Mouse (Mus musculus) right cerebral cortex, postnatal 14 days (tissue): ENCODE results near the gene Fndc8.

Experiments used
- DNase-seq: peaks from one replicate; pipeline ENCODE4 v3.0.0; 2022

Fndc8 gene

GRCm38 (mm10) chr11:82891936-82892335 is at the start of gene Fndc8:
TSS of gene Fndc8 (plus strand) at chr11:82892124.
- DNase-seq = no peak

DNA sequence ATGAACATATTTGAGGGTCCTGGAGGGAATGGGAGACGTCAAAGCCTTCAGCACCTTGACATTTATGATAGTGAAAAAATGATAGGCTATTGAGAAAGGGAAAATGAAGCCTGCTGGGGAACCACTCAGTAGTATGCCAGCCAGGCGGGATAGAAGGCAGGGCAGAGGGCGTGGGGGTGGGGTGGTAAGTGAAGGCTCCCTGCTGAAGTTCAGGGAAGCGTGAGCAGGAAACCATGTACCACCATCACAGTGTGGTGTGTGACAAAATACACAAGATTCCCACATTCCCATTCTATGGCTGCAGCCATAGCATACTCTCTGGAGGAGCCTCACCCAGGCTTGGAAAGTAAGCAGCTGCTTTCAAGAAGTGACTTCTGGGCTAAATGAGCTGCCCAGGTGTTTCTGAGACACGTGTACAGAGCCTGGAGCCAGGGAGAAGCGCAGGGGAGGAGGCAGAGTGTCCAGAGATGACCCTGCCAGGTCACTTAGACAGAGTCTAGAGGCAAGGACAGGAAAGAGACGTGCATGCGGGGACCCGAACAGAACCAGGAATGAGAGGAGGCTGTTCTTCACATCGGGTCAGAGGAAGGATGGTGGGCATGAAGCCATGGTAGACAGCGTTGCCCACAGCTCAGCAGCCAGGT is 47.0 kb upstream of the Fndc8 start:
- no peak for DNase-seq

- peak; percentile 27 for DNase-seq
These were observed 46.4 kb upstream of the Fndc8 start for GRCm38 (mm10) chr11:82845415-82846078.

- DNase-seq = no peak
These were observed 45.9 kb upstream of the Fndc8 start for GRCm38 (mm10) chr11:82846079-82846436.

- DNase-seq = no peak
These were observed 45.0 kb upstream of the Fndc8 start for GRCm38 (mm10) chr11:82846938-82847337.

GRCm38 (mm10) chr11:82847571-82848000 is 44.3 kb upstream of the Fndc8 start:
- DNase-seq = no peak

GRCm38 (mm10) chr11:82850259-82850658 is 41.7 kb upstream of the Fndc8 start:
- no peak for DNase-seq

DNA sequence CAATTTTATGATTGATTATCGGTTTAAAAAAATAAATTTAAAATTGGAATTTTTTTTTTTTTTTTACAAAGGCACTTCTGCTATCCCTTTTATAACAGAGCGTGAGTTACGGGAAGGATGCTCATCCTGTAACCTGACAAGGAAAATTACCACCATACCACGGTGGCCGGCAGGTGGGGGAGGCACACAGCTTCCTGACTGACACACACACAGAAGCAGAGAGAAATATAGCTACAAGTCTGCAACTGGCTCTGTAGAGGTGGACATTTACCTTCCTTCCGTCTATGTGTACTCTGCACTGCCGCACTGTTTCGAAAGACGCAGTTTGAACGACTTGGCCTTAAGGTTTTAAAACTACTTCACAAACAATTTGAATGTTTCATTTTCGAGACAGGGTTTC is 39.8 kb upstream of the Fndc8 start:
- DNase-seq = no peak

DNA sequence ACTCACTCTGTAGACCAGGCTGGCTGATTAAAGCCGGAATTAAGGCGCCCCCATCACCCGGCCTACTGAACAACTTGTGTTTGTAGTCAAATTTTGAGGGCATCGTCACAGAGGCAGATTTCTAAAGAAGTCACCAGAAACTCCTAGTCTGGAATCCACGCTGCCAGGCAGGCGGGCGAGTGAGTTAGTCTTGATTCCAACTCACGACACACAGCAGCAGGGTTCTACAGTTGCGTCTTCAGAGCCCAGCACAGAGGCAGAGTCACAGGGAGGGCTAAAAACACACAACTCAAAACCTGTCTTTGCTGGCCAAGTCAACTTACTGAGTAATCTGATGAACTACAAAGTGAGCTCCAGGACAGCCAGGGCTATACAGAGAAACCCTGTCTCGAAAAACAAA is 39.4 kb upstream of the Fndc8 start:
- no peak for DNase-seq

GRCm38 (mm10) chr11:82852958-82853357 is 39.0 kb upstream of the Fndc8 start:
- no peak for DNase-seq

DNA sequence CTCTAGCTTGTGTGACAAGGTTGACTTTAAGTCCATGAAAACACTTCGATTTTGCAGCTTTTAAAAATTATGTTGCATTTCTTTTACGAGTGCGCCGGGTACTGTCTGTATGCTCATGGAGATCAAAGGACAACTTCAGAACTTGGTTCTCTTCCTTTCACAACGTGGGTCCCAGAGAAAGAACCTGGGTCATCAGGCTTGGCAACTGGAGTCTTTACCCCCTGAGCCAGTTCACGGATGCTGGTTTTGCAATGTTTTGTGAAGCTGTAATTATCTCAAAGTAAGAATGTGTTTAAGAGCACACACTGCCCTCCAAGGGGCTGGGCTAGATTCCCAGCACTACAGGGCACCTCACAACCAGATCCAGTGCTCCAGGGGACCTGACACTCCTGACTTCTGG is 37.8 kb upstream of the Fndc8 start:
- DNase-seq = no peak

DNA sequence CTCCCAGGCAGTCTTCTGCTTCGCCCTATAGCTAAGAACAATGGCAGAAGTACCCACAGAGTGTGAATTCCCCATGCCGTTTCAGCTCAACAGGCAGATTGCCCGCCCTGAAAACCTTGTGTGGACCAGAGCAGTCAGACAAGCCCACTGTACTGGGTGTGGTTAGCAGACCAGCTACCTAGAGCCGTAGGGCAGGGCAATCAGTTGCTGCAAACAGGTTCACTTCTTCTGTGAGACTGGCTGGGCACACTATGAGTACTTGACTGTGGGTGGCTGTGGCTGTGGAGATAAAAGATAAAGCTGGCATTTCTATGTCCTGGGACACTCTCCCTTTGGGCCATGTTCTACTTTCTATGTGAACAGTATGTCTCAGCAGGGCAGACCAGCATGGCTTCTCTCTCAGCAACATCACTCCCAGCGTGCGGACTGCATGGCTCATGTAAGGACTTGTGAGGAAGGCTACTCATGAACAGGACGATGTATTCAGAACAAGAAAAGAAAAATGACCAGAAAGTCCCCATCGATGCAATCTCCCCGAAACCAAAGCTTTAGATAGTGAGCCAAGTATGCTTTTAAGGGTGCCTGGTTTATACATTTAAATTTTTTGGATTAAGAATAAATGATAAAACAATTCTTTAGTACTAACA is 36.5 kb upstream of the Fndc8 start:
- no peak for DNase-seq

DNA sequence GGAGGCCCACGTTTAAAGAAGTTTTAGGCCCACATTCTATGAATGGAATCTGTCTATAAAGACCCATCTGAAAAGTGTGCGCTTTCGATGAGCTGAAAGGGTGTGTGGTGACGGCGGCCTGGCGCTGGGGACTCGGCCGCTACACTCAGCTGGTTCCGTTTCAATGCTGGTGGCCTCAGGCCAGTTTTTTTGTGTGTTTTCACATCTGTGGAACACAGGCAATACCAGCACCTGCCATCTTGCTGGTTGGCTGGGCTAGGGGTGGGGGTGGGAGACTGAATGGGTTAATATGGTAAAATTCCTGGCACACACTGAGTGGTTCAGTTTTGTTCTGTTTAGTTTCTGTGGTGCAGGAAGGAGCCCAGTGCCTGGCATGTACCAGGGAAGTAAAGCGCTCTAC is 35.9 kb upstream of the Fndc8 start:
- no peak for DNase-seq

DNA sequence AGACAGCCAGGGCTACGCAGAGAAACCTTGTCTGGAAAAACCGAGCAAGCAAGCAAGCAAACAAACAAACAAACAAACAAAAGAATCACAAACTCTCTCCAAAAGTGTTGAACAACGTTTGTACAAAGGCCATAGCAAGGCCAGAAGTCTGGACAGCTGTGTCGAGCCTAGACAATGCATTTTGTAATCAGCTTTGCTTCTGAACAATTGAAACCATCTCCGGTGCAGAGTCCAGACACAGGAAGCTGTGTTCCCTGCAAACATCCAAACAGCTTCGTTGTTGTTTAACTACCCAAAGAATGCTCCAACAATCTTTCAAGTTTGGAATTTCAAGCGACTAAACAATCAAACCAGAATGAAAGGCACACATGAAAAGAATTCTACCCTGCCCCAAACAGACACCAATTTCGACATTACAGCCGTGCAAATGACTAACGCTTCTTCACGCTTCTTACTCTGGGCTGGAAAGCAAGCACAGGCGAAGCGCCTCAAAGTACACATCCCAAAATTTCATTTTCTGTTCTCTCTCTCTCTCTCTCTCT is 34.5 kb upstream of the Fndc8 start:
- DNase-seq = no peak

DNA sequence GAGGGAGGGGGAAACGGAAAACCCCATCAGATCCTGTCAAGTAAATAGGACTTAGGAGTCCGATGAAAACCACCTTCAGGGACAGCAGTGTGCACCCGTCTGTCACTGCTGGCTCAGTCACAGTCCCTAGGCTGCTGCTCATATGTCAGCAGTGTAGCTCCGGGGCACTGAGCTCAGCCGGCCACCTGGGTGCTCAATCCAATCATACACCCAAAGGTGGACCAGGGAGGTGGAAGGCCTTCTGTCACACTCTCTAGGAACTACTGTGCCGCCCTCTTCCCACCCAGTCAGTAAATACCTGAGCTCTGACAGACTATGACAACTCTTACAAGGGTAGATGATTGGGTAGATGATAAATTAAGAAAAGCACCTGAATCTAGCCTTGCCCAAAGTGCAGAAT is 31.2 kb upstream of the Fndc8 start:
- DNase-seq = no peak

- DNase-seq = no peak
These were observed 30.4 kb upstream of the Fndc8 start for GRCm38 (mm10) chr11:82861558-82861957.

DNA sequence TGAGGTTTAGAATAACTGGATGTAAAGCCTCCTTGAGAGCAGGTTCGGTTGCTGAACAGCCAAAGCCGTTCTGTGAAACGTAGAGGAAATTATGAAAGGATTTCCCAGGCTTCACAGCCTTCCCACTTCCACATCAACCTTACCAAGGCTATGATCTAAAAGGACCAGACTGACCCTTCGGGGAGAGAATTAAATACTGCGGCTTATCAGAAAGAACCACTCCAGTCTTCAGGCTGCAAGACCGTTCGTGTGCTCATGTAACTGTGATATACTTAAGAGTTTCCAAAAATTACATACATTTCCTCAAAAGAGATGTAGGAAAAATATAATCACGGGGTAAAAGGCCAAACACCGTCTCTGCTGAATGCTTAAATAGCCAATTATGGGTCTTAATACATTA is 29.3 kb upstream of the Fndc8 start:
- no peak for DNase-seq

GRCm38 (mm10) chr11:82863059-82863458 is 28.9 kb upstream of the Fndc8 start:
- DNase-seq = no peak

DNA sequence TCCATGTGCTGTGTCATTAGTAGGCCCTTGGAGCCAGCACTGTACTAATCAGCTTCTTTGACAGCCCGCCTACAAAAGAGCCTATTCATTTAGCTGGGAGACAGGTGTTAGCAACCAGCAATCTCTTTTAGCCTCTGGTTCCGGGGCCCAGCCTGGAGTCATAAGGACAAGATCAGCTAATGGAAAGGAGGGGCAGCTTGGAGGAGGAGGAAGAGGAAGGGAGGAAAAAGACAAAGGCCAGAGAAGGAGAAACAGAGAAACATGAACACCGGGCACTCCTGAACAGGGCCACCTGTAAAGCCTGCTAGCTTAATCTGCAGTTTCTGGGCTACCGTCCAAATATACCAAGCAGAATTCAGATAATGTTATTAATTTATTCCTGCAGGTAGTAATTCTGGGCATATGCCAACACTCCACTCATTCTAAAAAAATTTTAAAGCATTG is 28.4 kb upstream of the Fndc8 start:
- no peak for DNase-seq

- no peak for DNase-seq
These were observed 26.0 kb upstream of the Fndc8 start for GRCm38 (mm10) chr11:82865957-82866356.

- no peak for DNase-seq
These were observed 24.9 kb upstream of the Fndc8 start for GRCm38 (mm10) chr11:82866850-82867564.

GRCm38 (mm10) chr11:82867956-82868355 is 24.0 kb upstream of the Fndc8 start:
- no peak for DNase-seq

DNA sequence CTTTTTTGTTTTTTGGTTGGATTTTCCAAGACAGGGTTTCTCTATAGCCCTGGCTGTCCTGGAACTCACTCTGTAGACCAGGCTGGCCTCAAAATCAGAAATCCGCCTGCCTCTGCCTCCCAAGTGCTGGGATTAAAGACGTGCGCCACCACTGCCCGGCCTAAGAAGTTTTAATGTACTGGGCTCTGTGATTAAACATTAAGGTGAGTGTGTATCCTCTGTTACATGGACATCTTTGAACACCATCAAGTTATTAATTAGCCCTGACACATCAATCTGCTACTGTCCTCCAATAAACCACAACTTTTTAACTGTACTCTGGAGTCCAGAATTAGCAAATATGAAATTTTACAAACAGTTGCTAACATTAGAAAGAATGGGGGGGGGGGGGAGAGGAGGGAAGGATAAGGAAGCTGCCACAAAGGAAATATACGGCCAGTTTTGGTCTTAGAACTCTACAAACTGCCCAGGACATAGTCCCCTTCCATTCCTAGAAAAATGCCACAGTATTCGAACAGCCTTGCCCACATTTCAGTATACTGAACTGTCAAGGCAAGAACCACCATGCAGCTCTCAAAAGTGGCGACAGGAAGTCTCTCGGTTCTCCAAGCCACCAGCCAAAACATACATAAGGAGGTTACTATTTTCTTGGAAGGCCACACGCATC is 22.3 kb upstream of the Fndc8 start:
- no peak for DNase-seq
